Mouse (Mus musculus): ENCODE data around the gene Slc4a1.

- no peak for TF ChIP-seq CTCF (IDR thresholded peaks at IDR 0.05; ENCODE audit: low read depth, low read length)
- TF ChIP-seq POLR2A (IDR thresholded peaks at IDR 0.05; ENCODE audit: extremely low read depth, insufficient read depth, low read length): no peak
Measured at GRCm38 (mm10) chr11:102380091-102380490, 14.1 kb upstream of the Slc4a1 start.

Measured in liver, adult 2 months (tissue).